Mouse (Mus musculus): ENCODE results near the gene Plekha3.

DNA sequence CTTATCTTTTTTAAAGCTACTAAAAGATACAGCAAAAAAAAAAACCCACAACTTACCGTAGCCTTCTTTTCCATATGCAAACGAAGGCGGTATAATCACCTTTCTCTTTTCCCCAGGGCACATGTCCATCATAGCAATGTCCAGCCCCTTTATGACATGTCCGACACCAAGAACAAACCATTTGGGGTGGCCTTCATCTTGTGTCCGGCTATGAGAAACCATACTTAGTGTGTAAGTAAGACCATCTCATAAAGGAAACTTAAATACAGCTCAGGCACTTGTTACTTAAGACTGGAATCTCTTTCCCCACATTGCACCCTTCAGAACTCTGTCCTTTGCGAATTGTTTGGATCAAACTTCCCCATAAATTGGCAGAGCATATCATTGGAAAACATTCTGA is 3.4 kb upstream of the Plekha3 start:
- no peak for TF ChIP-seq EP300 (IDR thresholded peaks at IDR 0.05; ENCODE audit: low read depth)
- TF ChIP-seq CTCF (IDR thresholded peaks at IDR 0.05; ENCODE audit: low read depth), result no peak
